Mouse (Mus musculus): ENCODE data around the gene Mrpl34. TPM values are rescaled to one million over a fixed set of nuclear protein-coding genes. Genes with fewer than 3 reads are reported as not detected.
A peak's percentile ranks its signal among the peaks of the same experiment; 100 is the strongest.

Mrpl34 gene
- polyA plus RNA-seq, 1 experiment from 2014 or later: 115 TPM

- no peak; the same call in 1 of the 2 replicates for ATAC-seq (ENCODE audit: insufficient number of reproducible peaks, low FRiP score, low TSS enrichment, low read depth)
- peak overlapping the region; percentile 61 for H3K27ac ChIP-seq (replicated peaks)
- peak overlapping the region; percentile 51 for H3K9ac ChIP-seq
- peaks cover 26% of the 10 kb centered on the region for H3K4me1 ChIP-seq
- no peaks in the 10 kb centered on the region for H3K9me3 ChIP-seq (replicated peaks)
- no peaks in the 10 kb centered on the region for H3K27me3 ChIP-seq
- WGBS: under 1% methylated on average over 24 of the region's 24 CpGs
- H3K36me3 ChIP-seq: peaks cover 34% of the 10 kb centered on the region
- peak overlapping the region; percentile 83 for H3K4me3 ChIP-seq (replicated peaks)
- peak overlapping the region; percentile 86 for H3K4me2 ChIP-seq (replicated peaks)
These were observed 4.7 kb downstream of the Mrpl34 start for GRCm38 (mm10) chr8:71469411-71469810.

- 74% methylated on average over 3 of the region's 3 CpGs for WGBS
- Histone ChIP-seq H3K27me3 (no peaks in the 10 kb centered on the region), H3K4me2 (replicated peaks) (peak overlapping the region; percentile 86), H3K9ac (peak overlapping the region; percentile 51), H3K9me3 (replicated peaks) (no peaks in the 10 kb centered on the region), H3K36me3 (peaks cover 42% of the 10 kb centered on the region), H3K4me1 (peaks cover 24% of the 10 kb centered on the region), H3K4me3 (replicated peaks) (peak overlapping the region; percentile 83), H3K27ac (replicated peaks) (no peak overlapping the region)
- ATAC-seq (ENCODE audit: insufficient number of reproducible peaks, low FRiP score, low TSS enrichment, low read depth): no peak
These were observed 5.6 kb downstream of the Mrpl34 start for GRCm38 (mm10) chr8:71470146-71470912.

GRCm38 (mm10) chr8:71470913-71471255 is 6.1 kb downstream of the Mrpl34 start:
- ATAC-seq (ENCODE audit: insufficient number of reproducible peaks, low FRiP score, low TSS enrichment, low read depth): no peak
- H3K9ac ChIP-seq: no peak overlapping the region
- peaks cover 45% of the 10 kb centered on the region for H3K36me3 ChIP-seq

GRCm38 (mm10) chr8:71471861-71472260 is 7.1 kb downstream of the Mrpl34 start:
- no peaks in the 10 kb centered on the region for H3K9me3 ChIP-seq (replicated peaks)
- no peak for ATAC-seq (ENCODE audit: insufficient number of reproducible peaks, low FRiP score, low TSS enrichment, low read depth)
- WGBS: 92% methylated on average over 17 of the region's 17 CpGs
- no peak overlapping the region for H3K4me3 ChIP-seq (replicated peaks)
- peaks cover 27% of the 10 kb centered on the region for H3K4me1 ChIP-seq
- H3K4me2 ChIP-seq (replicated peaks): no peak overlapping the region
- peaks cover 45% of the 10 kb centered on the region for H3K36me3 ChIP-seq
- H3K9ac ChIP-seq: no peak overlapping the region
- H3K27me3 ChIP-seq: no peaks in the 10 kb centered on the region
- no peak overlapping the region for H3K27ac ChIP-seq (replicated peaks)

More at GRCm38 (mm10) chr8:71470913-71471255, 6.1 kb downstream of the Mrpl34 start:
- H3K27me3 ChIP-seq: no peaks in the 10 kb centered on the region
- 0 out of 2 replicates have a peak overlapping the region, but pooled peaks have one; percentile 86 for H3K4me2 ChIP-seq (replicated peaks)
- 0 out of 2 replicates have a peak overlapping the region, but pooled peaks have one; percentile 1 for H3K4me3 ChIP-seq (replicated peaks)
- H3K27ac ChIP-seq (replicated peaks): no peak overlapping the region
- no peaks in the 10 kb centered on the region for H3K9me3 ChIP-seq (replicated peaks)
- 63% methylated on average over 5 of the region's 5 CpGs for WGBS
- H3K4me1 ChIP-seq: peaks cover 25% of the 10 kb centered on the region

GRCm38 (mm10) chr8:71472601-71473386 is 8.0 kb downstream of the Mrpl34 start:
- ATAC-seq (ENCODE audit: insufficient number of reproducible peaks, low FRiP score, low TSS enrichment, low read depth): no peak
- Histone ChIP-seq H3K4me1 (peaks cover 35% of the 10 kb centered on the region), H3K4me3 (replicated peaks) (no peak overlapping the region), H3K27me3 (no peaks in the 10 kb centered on the region), H3K4me2 (replicated peaks) (no peak overlapping the region), H3K9ac (no peak overlapping the region), H3K36me3 (peaks cover 45% of the 10 kb centered on the region), H3K27ac (replicated peaks) (no peak overlapping the region), H3K9me3 (replicated peaks) (no peaks in the 10 kb centered on the region)
- 85% methylated on average over 8 of the region's 8 CpGs for WGBS

- Histone ChIP-seq H3K36me3 (peaks cover 57% of the 10 kb centered on the region), H3K9ac (no peak overlapping the region), H3K27ac (replicated peaks) (no peak overlapping the region), H3K4me2 (replicated peaks) (no peak overlapping the region), H3K9me3 (replicated peaks) (no peaks in the 10 kb centered on the region), H3K27me3 (no peaks in the 10 kb centered on the region), H3K4me3 (replicated peaks) (no peak overlapping the region), H3K4me1 (peaks cover 35% of the 10 kb centered on the region)
- 93% methylated on average over 18 of the region's 18 CpGs for WGBS
- ATAC-seq (ENCODE audit: insufficient number of reproducible peaks, low FRiP score, low TSS enrichment, low read depth): no peak
These were observed 9.6 kb downstream of the Mrpl34 start for GRCm38 (mm10) chr8:71474344-71474743.

- Histone ChIP-seq H3K4me1 (peaks cover 30% of the 10 kb centered on the region), H3K9me3 (replicated peaks) (no peaks in the 10 kb centered on the region), H3K27ac (replicated peaks) (peak overlapping the region; percentile 89; the same call in 1 of the 2 replicates), H3K4me2 (replicated peaks) (no peak overlapping the region), H3K36me3 (peaks cover 61% of the 10 kb centered on the region), H3K27me3 (no peaks in the 10 kb centered on the region), H3K4me3 (replicated peaks) (no peak overlapping the region), H3K9ac (0 out of 2 replicates have a peak overlapping the region, but pooled peaks have one; percentile 37)
- 90% methylated on average over 25 of the region's 25 CpGs for whole genome bisulfite sequencing
- ATAC-seq (ENCODE audit: insufficient number of reproducible peaks, low FRiP score, low TSS enrichment, low read depth): no peak
These were observed 10.3 kb downstream of the Mrpl34 start for GRCm38 (mm10) chr8:71474785-71475701.

- Histone ChIP-seq H3K4me3 (replicated peaks) (peak overlapping the region; percentile 67), H3K27ac (replicated peaks) (peak overlapping the region; percentile 89), H3K9me3 (replicated peaks) (no peaks in the 10 kb centered on the region), H3K27me3 (no peaks in the 10 kb centered on the region), H3K4me2 (replicated peaks) (peak overlapping the region; percentile 72), H3K9ac (peak overlapping the region; percentile 37; the same call in 1 of the 2 replicates), H3K36me3 (peaks cover 67% of the 10 kb centered on the region), H3K4me1 (peaks cover 23% of the 10 kb centered on the region)
- WGBS: 22% methylated on average over 4 of the region's 4 CpGs
- no peak for ATAC-seq (ENCODE audit: insufficient number of reproducible peaks, low FRiP score, low TSS enrichment, low read depth)
These were observed 10.9 kb downstream of the Mrpl34 start for GRCm38 (mm10) chr8:71475702-71476075.

GRCm38 (mm10) chr8:71476099-71476940 is 11.6 kb downstream of the Mrpl34 start:
- peaks cover 70% of the 10 kb centered on the region for H3K36me3 ChIP-seq
- under 1% methylated on average over 85 of the region's 121 CpGs for WGBS
- H3K27me3 ChIP-seq: no peaks in the 10 kb centered on the region
- no peaks in the 10 kb centered on the region for H3K9me3 ChIP-seq (replicated peaks)
- peaks cover 17% of the 10 kb centered on the region for H3K4me1 ChIP-seq
- peak overlapping the region; percentile 89 for H3K27ac ChIP-seq (replicated peaks)
- H3K4me2 ChIP-seq (replicated peaks): peak overlapping the region; percentile 72
- H3K4me3 ChIP-seq (replicated peaks): peak overlapping the region; percentile 67
- H3K9ac ChIP-seq: peak overlapping the region; percentile 37
- ATAC-seq (ENCODE audit: insufficient number of reproducible peaks, low FRiP score, low TSS enrichment, low read depth): peak; percentile 80

GRCm38 (mm10) chr8:71477196-71477845 is 12.6 kb downstream of the Mrpl34 start:
- no peak for ATAC-seq (ENCODE audit: insufficient number of reproducible peaks, low FRiP score, low TSS enrichment, low read depth)
- Histone ChIP-seq H3K27ac (replicated peaks) (peak overlapping the region; percentile 89), H3K4me3 (replicated peaks) (peak overlapping the region; percentile 67), H3K4me2 (replicated peaks) (peak overlapping the region; percentile 72), H3K9ac (no peak overlapping the region), H3K27me3 (no peaks in the 10 kb centered on the region), H3K36me3 (peaks cover 70% of the 10 kb centered on the region), H3K4me1 (peaks cover 17% of the 10 kb centered on the region), H3K9me3 (replicated peaks) (no peaks in the 10 kb centered on the region)
- 40% methylated on average over 14 of the region's 14 CpGs for WGBS
